Mouse (Mus musculus): ENCODE results near the gene Tjp3.

The Tjp3 gene

DNA sequence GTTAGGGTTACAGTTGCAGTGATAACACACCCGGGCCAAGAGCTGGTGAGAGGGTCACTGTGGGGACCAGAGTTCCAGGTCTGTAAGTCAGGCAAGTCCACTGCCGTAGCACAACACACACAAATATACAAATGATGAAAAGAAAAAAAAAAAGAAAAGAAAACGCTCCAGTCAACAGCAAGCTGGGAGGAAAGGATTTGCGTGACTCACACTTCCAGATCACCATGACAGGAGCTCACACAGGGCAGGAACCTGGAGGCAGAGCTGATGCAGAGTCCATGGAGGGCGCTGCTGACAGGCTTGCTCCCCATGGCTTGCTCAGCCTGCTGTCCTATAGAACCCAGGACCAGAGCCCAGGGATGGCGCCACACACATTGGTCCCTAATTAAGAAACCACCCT is 57.2 kb downstream of the Tjp3 start:
- in situ Hi-C loops (cut with MboI, MseI), result loop anchor here (25.0 kb wide), 1 partner anchor 1403 kb away; the partner anchor contains the start of gene Tdg

DNA sequence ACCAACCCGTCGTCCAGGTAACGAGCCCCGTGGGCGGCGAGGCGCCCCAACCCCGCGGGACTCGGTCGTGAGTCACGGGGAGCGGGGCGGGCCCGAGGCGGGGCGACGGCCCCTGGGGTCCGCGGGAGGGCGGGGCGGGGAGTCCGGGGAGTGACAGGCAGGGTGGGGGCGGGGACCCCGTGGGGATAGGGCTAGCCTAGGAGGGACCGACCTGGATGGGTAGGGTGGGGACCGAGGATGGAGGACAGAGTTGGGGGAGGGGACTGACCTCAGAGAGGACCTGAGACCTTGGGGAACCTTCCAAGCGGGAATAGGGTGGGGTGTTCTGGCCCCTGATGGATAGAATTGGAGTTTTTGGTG is 58.2 kb downstream of the Tjp3 start:
- in situ Hi-C loops (cut with MboI, MseI), result loop anchor here (25.0 kb wide), 1 partner anchor 1404 kb away; the partner anchor contains the start of gene Tdg

DNA sequence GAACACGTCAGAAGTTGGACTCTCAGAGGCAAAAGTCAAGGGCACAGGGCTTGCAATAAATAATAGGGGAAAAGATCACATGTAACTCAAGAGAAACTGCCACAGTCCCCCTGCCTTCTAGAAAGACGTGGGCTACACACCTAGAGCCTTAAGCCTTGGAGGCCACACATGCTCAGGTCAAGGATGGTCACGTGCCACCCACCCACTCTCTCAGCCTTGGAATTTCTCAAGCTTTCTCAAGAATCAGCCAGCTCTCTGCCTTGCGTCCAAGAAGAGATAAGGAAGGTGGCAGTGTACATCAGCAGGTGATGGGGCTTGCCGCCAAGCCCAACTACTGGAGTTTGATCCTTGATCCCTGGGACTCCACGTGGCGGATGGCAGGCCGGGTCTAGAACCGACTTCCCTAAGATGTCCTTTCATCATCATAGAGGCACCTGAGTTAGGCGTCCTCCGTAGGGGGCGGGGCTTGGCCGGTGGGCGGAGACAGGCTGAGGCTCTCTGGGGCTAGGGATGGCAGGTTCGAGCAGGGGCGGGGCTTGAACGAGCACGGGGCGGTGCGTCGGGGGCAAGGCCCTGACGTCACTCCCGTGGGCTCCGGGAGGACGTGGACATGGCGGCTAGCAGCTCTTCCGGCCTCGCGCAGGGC is 58.7 kb downstream of the Tjp3 start, which contains the start of gene Zfr2:
TSS of gene Zfr2 (plus strand) at position 576 of the 646 bp plus-strand sequence.
- in situ Hi-C loops (cut with MboI, MseI), result loop anchor here (25.0 kb wide), 1 partner anchor 1405 kb away; the partner anchor contains the start of gene Tdg

DNA sequence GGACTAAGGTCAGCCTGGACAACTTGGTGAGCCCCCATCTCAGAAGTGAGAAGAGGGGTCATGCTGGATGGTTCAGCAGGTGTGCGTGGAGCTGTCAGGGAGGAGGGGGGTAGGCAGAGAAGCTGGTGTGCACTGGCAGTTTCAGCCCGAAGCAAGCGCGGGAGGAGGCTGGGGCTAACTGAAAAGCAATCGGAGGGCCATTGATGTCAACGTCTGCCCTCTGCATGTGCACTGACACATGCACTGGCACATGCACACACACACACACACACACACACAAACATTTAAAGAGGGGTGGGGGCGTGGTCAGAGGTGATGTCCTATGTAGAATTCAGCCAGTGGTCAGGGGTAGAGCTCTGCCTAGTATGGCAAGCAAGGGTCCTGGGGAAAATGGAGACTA is 59.9 kb downstream of the Tjp3 start:
- in situ Hi-C loops (cut with MboI, MseI), result loop anchor here (25.0 kb wide), 1 partner anchor 1406 kb away; the partner anchor contains the start of gene Tdg

DNA sequence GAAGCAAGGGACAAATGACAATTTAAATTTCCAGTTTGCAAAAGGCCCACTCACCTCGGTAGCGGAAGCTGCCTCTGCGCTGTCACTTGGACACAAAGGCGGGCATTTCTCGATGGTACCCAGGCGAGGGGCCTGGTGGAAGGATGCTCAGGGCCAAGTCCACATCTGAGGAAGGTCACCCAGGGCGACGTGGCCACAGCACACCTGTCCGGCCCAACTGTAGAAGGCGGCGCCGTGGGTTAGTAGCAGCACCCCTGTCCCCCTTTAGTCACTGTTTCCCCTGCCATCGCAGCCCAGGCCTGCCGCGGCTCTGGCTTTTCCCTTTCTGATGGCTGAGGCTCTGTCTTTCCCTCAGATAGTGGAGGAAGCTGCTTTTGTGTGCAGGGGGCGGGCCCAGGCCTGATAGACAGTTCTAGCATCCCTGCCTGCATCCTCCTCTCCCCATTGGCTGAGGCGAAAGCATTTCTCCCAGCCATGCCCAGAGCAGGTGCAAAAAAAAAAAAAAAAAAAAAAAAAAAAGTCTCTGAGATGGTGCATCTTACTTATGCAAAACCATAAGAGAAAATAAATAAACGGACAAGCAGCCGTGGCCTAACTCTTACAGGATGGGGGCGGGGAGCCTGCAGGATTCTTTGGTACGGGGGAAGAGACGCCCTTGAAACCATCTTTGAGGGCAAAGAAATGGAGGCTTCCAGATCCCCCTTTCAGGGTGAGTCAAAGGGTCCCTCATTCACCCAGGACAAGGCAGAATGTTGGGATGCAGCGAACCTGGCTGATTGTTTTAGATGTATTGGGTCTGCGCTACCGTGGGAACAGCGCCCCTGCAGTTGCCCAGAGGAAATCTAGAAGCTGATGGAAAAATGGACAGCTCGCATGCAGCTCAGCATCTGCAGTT is 60.7 kb downstream of the Tjp3 start, which contains the start of gene Atcay:
TSS of gene Atcay (minus strand) at position 396 of the 895 bp plus-strand sequence.
- in situ Hi-C loops (cut with MboI, MseI), result loop anchor here (25.0 kb wide), 1 partner anchor 1407 kb away; the partner anchor contains the start of gene Tdg

DNA sequence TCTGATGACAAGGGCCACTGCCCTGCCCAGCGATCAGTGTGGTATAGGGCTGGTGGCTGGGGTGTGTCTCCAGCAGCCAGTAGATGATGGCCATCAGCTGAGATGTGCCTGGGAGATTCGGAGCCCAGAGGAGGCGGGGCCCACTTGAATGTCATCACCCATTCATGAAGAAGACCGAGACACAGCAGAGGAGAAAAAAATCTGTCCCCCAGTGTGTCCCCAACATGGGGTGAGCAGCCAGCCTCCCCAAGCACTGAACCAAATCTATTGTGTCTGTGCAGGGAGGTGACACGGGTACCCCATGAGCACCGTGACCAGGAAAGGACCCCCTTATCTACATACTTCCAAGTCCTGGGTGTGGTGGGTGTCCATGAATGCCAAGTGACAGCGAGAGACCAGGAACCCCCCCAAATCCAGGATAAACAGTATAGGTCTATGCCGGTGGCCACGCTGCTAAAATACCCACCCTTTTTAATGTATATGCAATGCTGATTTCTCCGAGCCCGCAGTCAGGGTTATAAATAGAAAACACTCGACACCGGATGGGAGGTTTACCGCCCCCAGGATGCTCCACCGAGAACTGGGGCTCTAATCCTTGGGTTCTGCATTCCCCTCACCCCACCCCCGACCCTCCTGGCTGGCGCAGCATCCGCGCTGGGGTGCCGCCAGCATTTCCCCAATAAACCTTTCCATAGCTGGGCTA is 61.5 kb downstream of the Tjp3 start:
- in situ Hi-C loops (cut with MboI, MseI), result loop anchor here (25.0 kb wide), 1 partner anchor 1407 kb away; the partner anchor contains the start of gene Tdg

DNA sequence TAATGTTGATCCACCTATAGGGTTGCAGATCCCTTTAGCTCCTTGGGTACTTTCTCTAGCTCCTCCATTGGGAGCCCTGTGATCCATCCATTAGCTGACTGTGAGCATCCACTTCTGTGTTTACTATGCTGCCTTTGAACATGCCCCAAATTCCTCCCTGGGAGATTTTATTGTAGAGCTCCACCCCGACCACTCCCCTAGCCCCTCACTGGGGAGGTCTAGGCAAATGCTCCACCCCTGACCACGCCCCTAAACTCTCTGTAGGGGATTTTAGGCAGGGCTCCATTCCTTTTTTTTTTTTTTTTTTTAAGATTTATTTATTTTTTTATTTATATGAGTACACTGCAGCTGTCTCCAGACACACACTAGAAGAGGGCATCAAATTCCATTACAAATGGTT is 67.7 kb downstream of the Tjp3 start:
- in situ Hi-C loops (cut with MboI, MseI), result loop anchor here (25.0 kb wide), 1 partner anchor 1989 kb away; no protein-coding TSS in a partner anchor
